Mouse (Mus musculus) testis, adult 2 months (tissue): ENCODE measurements around the gene Qprt.

Experiments used
- CTCF ChIP-seq: fragments of 200-500 bp; IDR thresholded peaks from 2 replicates; pipeline ENCODE4 v1.5.1; 2012; ENCODE audit warnings: low read depth, mild to moderate bottlenecking, inconsistent platforms, low read length, moderate library complexity; ENCODE audit not compliant: control insufficient read depth, insufficient read depth, insufficient replicate concordance
- POLR2A ChIP-seq: fragments of 200-500 bp; IDR thresholded peaks from 2 replicates; pipeline ENCODE4 v1.6.1; 2012; ENCODE audit warnings: low read depth, mild to moderate bottlenecking, inconsistent platforms, low read length, moderate library complexity; ENCODE audit not compliant: control insufficient read depth

- TF ChIP-seq CTCF (no peak), POLR2A (no peak)
Measured at GRCm38 (mm10) chr7:127099528-127099927, 22.5 kb downstream of the Qprt start.
